Mouse (Mus musculus): Measurements from ENCODE around the gene Lmod3. TPM values are rescaled to one million over a fixed set of nuclear protein-coding genes. Genes with fewer than 3 reads are reported as not detected.

Lmod3 gene
- 0.85 TPM for polyA plus RNA-seq (2014; fragmentation: Illumina TruSeq; extraction: RNeasy Lipid Tissue Mini Kit (QIAGEN cat#74804); ENCODE audit: low read depth, low replicate concordance)

GRCm38 (mm10) chr6:97252711-97253221 is at the start of gene Lmod3:
TSS of gene Lmod3 (minus strand) at chr6:97252759.

DNA sequence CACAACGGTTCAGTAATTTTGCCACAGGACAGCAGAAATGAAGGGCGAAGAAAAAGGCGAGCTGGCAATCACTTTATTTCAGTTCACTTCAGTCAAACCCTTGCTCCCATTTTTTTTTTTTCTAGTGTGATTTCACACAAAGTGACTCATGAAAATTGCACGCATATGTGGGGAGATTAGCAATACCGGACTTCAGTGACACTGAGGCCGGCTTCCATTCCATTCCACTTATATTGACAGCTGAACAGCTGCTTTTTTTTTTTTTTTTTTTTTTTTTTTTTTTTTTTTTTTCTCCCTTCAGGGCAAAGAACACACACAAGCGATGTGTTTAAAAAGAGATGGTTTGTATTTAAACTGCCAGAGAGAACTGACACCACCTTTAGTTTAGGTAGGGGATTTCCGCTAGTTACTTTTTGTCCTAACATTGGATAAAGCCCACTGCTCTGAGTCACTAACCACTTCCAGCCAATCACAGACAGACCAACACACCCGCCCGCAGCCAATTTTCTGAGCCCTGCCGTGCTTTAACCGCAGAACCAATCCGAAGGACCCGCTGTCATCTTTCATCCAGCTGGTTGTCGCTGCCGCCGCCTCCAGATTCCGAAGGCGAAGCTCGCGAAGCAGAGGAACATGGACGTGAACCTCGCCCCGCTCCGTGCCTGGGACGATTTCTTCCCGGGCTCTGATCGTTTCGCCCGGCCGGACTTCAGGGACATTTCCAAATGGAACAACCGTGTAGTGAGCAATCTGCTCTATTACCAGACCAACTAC is 42.2 kb downstream of the Lmod3 start, which contains the start of gene Arl6ip5:
Arl6ip5 (plus strand) TSS at position 499 of the 771 bp plus-strand sequence.

GRCm38 (mm10) chr6:97205439-97205885 is 47.1 kb downstream of the Lmod3 start, which contains the start of gene Uba3:
TSS of gene Uba3 (minus strand) at chr6:97205647.

Other genes starting within 250 kb of the Lmod3 start
- not detected for gene Fam19a4, start 192.3 kb downstream of the Lmod3 start, polyA plus RNA-seq (2014; fragmentation: Illumina TruSeq; extraction: RNeasy Lipid Tissue Mini Kit (QIAGEN cat#74804); ENCODE audit: low read depth, low replicate concordance)
- gene Eogt, start 103.6 kb downstream of the Lmod3 start, polyA plus RNA-seq (2014; fragmentation: Illumina TruSeq; extraction: RNeasy Lipid Tissue Mini Kit (QIAGEN cat#74804); ENCODE audit: low read depth, low replicate concordance): 20.3 TPM
- gene Tmf1, start 73.6 kb downstream of the Lmod3 start, polyA plus RNA-seq (2014; fragmentation: Illumina TruSeq; extraction: RNeasy Lipid Tissue Mini Kit (QIAGEN cat#74804); ENCODE audit: low read depth, low replicate concordance): 47.7 TPM
- 169 TPM for gene Uba3, start 47.1 kb downstream of the Lmod3 start, polyA plus RNA-seq (2014; fragmentation: Illumina TruSeq; extraction: RNeasy Lipid Tissue Mini Kit (QIAGEN cat#74804); ENCODE audit: low read depth, low replicate concordance)
- gene Arl6ip5, start 42.1 kb downstream of the Lmod3 start, polyA plus RNA-seq (2014; fragmentation: Illumina TruSeq; extraction: RNeasy Lipid Tissue Mini Kit (QIAGEN cat#74804); ENCODE audit: low read depth, low replicate concordance): 79.1 TPM

Data from kidney, adult 10 weeks (tissue).